Mouse (Mus musculus): Measurements from ENCODE around the gene Nr2e1.

GRCm38 (mm10) chr10:42562272-42562671 is 21.2 kb downstream of the Nr2e1 start:
- no peak for TF ChIP-seq CTCF (conservative IDR thresholded peaks at IDR 0.05; ENCODE audit: low read length)
- TF ChIP-seq NANOG (IDR thresholded peaks at IDR 0.05; ENCODE audit: borderline replicate concordance, low read length) = no peak
- TF ChIP-seq POU5F1 (IDR thresholded peaks at IDR 0.05; ENCODE audit: borderline replicate concordance, low read length) = no peak
